Mouse (Mus musculus) heart, embryonic 13.5 days (tissue): ENCODE measurements around the gene Ifi211. TPM values are rescaled to one million over a fixed set of nuclear protein-coding genes. Genes with fewer than 3 reads are reported as not detected.
"Not testable (repeated sequence)": the region's sequence is repeated elsewhere in the genome, so short reads cannot be mapped to it uniquely, and the experiment has no call there.

Experiments
- ATAC-seq: fragments of 200-750 bp; cut with Nextera tagmentation; 2 replicates; pipeline ENCODE4 v1.8.0; 2017; ENCODE audit warnings: moderate TSS enrichment; ENCODE audit not compliant: insufficient number of reproducible peaks, low FRiP score, low TSS enrichment; ENCODE audit errors: extremely low read depth
- H3K27ac ChIP-seq: fragments of 300-500 bp; sonication (generic); replicated peaks from 2 replicates; pipeline ENCODE4 v1.5.1; 2015; ENCODE audit warnings: moderate library complexity, mild to moderate bottlenecking, inconsistent platforms
- H3K27me3 ChIP-seq: fragments of 300-500 bp; sonication (generic); replicated peaks from 2 replicates; pipeline ENCODE4 v1.6.1; 2015; ENCODE audit warnings: mild to moderate bottlenecking, inconsistent platforms
- H3K36me3 ChIP-seq: fragments of 300-500 bp; sonication (generic); 2 replicates; pipeline ENCODE4 v1.6.1; 2015; ENCODE audit warnings: mild to moderate bottlenecking, inconsistent platforms
- H3K4me1 ChIP-seq: fragments of 300-500 bp; sonication (generic); 2 replicates; pipeline ENCODE4 v1.6.1; 2015; ENCODE audit warnings: inconsistent platforms
- H3K4me2 ChIP-seq: fragments of 300-500 bp; sonication (generic); 2 replicates; pipeline ENCODE4 v1.6.1; 2015; ENCODE audit warnings: inconsistent platforms, mild to moderate bottlenecking, moderate library complexity
- H3K4me3 ChIP-seq: fragments of 300-500 bp; sonication (generic); 2 replicates; pipeline ENCODE4 v1.5.1; 2015; ENCODE audit warnings: moderate library complexity, mild to moderate bottlenecking, inconsistent platforms
- H3K9ac ChIP-seq: fragments of 300-500 bp; sonication (generic); 2 replicates; pipeline ENCODE4 v1.6.1; 2015; ENCODE audit warnings: inconsistent platforms, mild to moderate bottlenecking, moderate library complexity
- H3K9me3 ChIP-seq: fragments of 300-500 bp; sonication (generic); 2 replicates; pipeline ENCODE4 v1.6.1; 2016; ENCODE audit warnings: inconsistent platforms
- WGBS: fragments of 180-500 bp; shearing (Covaris S2); methylation state at CpG from one replicate; pipeline ENCODE4 v1.1.7; 2015; ENCODE audit warnings: mixed read lengths; 5-methylcytosine and 5-hydroxymethylcytosine counted together
- polyA plus RNA-seq: library from polyadenylated mRNA; unstranded; fragments of >200 nt; fragmentation: Nextera tagmentation; extraction: Ambion mirVana; gene quantifications from 2 replicates; pipeline ENCODE4 v1.2.1, GENCODE M21; 2015

Ifi211 gene
- polyA plus RNA-seq, result 3.6 and 3.9 TPM in 2 replicates

DNA sequence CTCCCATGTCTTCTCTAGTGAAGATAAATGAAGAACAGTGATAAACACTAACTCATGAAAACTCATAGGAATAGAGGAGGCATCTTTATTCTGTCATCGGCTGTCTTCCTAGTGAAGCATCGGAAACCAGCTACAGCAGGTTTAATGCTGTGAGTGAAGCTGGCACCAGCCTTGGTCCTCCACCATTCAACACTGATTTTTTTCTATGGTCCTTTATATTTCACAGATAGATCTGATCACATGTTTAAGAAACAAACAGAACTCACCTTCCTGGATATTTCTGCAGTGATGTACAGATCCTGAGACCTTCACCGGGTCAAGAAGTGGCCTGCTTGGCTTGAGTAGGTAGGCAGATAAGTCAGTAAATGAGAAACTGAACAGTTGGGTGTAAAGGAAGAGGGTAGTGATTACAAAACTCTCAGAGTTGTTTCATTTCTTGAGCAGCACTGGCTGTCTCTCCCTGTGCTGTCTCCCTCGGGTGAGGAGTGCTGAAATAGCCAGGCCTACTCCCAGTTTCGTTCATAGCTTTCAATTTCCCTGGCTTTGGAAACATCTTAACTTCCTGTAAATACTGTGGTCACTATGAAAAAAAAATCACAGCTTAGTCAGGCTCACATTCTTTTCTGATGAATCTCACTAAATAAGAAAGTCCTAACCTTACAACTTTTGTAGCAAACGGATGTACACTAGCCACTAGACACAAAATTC is at the start of gene Ifi211:
Gene Ifi211, minus strand, starts transcription at position 499 of the 708 bp plus-strand sequence.
- H3K27ac ChIP-seq, ATAC-seq, H3K27me3 ChIP-seq, H3K4me1 ChIP-seq, H3K36me3 ChIP-seq, H3K9ac ChIP-seq, H3K9me3 ChIP-seq, H3K4me3 ChIP-seq, H3K4me2 ChIP-seq: not testable (repeated sequence)
- WGBS, result 67% methylated on average over 6 of the region's 6 CpGs

DNA sequence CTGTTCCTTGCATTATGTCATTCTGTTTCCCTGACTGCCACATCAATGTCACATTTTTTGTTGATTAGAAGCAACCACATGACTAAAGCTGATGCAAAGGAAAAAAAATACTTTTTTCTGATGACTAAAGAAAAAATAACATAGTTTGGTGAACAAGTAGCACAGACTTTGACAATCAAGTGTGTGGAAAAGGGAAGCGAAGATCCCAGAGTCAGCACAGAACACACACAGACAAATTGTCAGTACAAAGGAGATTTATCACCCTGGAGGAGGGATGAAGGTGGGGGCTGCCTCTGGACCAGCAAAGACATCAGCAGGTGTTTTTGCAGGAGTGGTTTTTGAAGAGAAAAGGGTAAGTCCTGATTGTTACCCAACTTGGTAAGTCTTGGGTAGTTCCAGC is 48.6 kb upstream of the Ifi211 start:
- ATAC-seq, H3K27ac ChIP-seq, H3K9me3 ChIP-seq, H3K4me1 ChIP-seq, H3K9ac ChIP-seq, H3K4me2 ChIP-seq, H3K27me3 ChIP-seq, H3K4me3 ChIP-seq, H3K36me3 ChIP-seq: not testable (repeated sequence)
- WGBS, result 74% methylated on average over 1 of the region's 1 CpGs

DNA sequence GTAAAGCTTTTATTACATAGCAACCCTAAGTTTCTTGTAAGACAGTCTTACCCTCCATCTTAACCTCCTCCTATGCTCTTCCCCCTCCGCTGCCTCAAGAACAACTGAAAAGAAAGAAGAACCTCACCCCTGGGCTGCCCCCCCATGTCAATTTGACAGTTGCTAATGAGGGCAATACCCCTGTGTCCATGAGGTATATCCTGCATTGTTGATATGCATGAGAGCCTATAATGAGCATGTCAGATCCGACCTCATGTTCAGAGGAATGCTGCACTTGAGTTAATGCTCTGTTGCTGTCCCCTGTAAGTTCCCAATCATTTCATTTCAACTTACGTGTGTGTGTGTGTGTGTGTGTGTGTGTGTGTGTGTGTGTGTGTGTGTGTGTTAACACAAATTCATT is 47.2 kb upstream of the Ifi211 start:
- WGBS, result 48% methylated on average over 3 of the region's 3 CpGs
- not testable (repeated sequence) for H3K9ac ChIP-seq, H3K27me3 ChIP-seq, ATAC-seq, H3K9me3 ChIP-seq, H3K4me3 ChIP-seq, H3K4me1 ChIP-seq, H3K4me2 ChIP-seq, H3K36me3 ChIP-seq, H3K27ac ChIP-seq

DNA sequence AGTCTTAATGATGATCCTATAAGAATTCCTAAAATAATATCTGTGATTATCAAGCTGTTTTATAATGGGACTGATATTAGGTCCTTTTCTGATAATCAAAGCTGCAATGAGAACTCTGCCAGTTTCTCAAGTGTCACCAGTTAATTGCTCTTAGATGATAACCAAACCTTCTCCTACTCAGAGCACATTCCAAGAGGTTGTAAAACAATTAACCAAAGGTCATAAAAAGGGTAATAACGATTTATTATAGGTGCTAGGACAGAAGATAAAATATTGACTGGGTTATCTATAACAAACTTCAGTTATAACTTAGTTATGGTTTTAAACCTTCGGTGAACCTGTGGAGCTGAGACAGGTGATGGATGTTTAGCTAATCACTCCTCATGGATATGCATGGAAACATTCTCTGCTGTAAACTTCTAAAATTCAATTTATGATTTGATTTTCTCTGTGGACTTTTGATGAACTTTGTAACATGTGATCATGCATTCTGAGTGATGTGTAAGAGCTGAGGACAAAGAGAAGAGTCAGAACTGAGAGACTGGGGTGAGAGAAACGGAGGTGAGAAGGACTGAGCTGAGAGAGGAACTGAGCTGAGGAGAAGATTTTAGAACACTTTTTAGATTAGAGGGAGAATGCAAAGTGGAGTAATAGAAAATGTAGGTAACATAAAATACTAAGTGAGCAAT is 43.1 kb upstream of the Ifi211 start:
- not testable (repeated sequence) for H3K9ac ChIP-seq, H3K36me3 ChIP-seq, H3K4me3 ChIP-seq, H3K27ac ChIP-seq, ATAC-seq, H3K4me2 ChIP-seq, H3K4me1 ChIP-seq, H3K27me3 ChIP-seq, H3K9me3 ChIP-seq
- WGBS, result 58% methylated on average over 3 of the region's 3 CpGs

DNA sequence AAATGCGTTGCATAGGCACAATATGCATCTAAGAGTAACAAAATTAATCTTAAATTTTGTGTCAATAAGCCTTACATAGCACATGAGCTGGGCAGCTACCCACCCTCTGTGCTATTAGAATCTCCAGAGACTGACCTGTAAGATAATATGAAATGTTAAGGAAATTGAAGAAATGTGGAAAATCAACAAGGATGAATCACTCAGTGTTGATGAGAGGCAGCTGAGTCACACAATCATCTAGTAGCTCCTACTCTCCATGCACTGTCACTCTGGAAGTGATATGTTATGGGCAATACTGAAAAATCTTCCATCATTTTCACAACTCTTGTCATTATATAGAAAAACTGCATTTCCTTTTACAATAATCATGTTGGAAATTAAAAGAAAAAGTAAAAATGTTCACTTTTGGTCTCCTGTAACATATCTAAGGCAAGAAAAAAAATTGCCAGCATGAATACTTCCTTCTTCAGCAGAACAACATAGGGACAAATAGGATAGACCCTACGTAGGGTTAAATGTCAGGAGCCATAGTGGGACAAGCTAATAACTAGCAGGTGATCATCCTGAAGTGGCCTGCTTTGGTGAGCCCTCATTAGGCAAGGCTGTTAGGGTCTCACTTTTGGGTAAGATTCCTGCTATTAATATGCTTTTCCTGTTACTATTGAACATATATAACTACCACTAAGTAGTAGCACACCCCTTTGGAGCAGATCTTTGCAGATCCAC is 42.4 kb upstream of the Ifi211 start:
- no peak overlapping the region for H3K4me2 ChIP-seq
- no peak overlapping the region for H3K9ac ChIP-seq
- H3K27ac ChIP-seq, result no peak overlapping the region
- no peak overlapping the region for H3K4me3 ChIP-seq
- H3K36me3 ChIP-seq, result no peaks in the 10 kb centered on the region
- no peak for ATAC-seq
- no peaks in the 10 kb centered on the region for H3K9me3 ChIP-seq
- 81% methylated on average over 2 of the region's 2 CpGs for WGBS
- H3K4me1 ChIP-seq, result no peaks in the 10 kb centered on the region
- no peaks in the 10 kb centered on the region for H3K27me3 ChIP-seq

DNA sequence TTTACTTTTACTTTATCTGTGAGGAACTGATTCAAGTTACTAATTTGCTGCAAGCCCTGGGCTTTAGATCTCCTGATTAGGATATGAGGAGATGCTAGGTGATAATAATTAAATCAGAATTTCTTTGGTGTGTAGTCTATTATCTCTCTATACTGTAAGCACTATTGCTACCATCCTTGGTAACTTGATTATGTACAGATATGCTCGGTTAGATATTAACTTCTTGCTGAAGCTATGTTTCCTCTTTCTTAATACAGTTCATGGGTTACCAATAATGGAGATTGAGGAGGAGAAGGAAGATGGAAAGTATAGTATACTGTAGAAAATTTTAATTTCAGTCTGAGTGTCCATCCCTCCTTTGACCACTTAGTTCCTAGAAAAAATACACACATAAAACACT is 40.7 kb upstream of the Ifi211 start:
- Histone ChIP-seq H3K27me3 (no peaks in the 10 kb centered on the region), H3K36me3 (no peaks in the 10 kb centered on the region), H3K27ac (no peak overlapping the region), H3K4me3 (no peak overlapping the region), H3K9ac (no peak overlapping the region), H3K9me3 (no peaks in the 10 kb centered on the region), H3K4me2 (no peak overlapping the region), H3K4me1 (no peaks in the 10 kb centered on the region)
- 71% methylated on average over 1 of the region's 1 CpGs for WGBS
- no peak for ATAC-seq

DNA sequence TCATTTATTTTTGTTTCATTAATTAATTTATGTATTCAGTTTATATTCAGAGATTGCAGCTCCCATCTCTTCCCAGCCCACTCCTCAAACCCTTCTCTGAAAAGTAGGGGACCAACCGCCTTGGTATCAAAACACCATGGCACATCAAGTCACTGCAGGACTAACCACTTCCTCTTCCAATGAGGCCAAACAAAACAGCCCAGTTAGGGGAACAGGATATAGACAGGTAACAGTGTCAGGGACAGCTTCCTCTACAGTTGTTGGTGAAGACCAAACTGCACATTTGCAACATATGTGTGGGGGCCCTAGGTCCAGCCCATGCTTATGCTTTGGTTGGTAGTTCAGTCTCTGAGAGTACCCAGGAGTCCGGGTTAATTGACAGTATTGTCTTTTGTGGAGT is 36.2 kb upstream of the Ifi211 start:
- not testable (repeated sequence) for ATAC-seq, H3K4me3 ChIP-seq, H3K27me3 ChIP-seq, H3K36me3 ChIP-seq, H3K9me3 ChIP-seq, H3K27ac ChIP-seq, H3K4me2 ChIP-seq, H3K4me1 ChIP-seq, H3K9ac ChIP-seq
- 69% methylated on average over 2 of the region's 2 CpGs for WGBS

DNA sequence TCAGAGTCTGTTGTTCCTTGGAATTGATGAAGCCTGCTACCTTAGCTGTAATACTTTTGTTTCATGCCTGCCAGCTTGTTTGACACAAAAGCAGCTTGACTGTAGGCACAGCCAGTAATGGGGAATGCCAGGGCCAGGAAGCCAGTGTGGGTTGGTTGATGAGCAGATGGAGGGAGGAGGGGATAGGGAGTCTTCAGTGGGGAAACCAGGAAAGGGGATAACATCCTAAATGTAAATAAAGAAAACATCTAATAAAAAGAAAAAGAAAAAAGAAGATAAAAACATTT is 29.9 kb upstream of the Ifi211 start:
- H3K4me3 ChIP-seq, H3K4me2 ChIP-seq, H3K27ac ChIP-seq, H3K36me3 ChIP-seq, H3K4me1 ChIP-seq, ATAC-seq, H3K9ac ChIP-seq, H3K9me3 ChIP-seq, H3K27me3 ChIP-seq: not testable (repeated sequence)

DNA sequence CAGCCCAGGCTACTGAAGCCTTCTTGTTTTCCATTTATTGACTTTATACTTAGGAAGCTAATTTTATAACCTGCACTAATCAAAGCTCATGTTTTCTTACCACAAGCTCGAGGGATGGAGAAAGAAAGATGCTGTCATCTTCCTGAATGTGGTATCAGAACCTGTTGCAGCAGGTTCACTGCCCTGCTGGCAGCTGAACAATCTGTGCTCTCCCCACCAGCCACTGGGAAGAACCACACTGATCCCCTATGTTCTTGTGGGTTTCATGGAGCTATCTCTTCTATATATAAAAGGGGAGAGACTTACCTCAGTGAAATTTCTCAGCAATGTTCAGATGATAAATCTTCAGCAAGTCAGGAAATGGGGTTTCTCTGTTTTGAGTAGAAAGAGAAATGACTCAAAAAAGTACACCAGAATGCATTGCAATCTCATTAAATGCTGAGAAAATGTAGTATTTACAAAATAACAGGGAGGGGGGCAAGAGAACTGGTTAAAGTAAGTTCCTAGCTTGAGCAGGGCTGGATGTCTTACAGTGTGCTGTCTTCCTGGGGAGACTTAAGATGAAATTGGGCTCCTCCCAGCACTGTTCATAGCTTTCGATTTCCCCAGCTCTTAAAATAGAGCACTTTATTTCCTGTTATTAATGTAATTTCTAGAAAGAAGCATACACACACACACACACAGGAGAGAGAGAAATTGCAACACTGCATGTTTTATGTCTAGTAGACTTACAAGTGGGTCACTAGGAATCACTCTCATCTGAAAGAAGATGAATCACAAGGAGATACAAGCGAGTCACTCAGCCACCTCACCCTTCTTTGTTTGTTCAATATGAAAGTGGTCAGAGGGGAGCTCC is 29.3 kb upstream of the Ifi211 start, which contains the start of the genes Mndal and Ifi203:
Gene Mndal, minus strand, starts transcription at position 568 of the 856 bp plus-strand sequence.
Gene Ifi203, minus strand, starts transcription at position 749 of the 856 bp plus-strand sequence.
- WGBS, result 64% methylated on average over 3 of the region's 3 CpGs
- not testable (repeated sequence) for H3K27ac ChIP-seq, H3K27me3 ChIP-seq, H3K4me3 ChIP-seq, ATAC-seq, H3K9me3 ChIP-seq, H3K4me2 ChIP-seq, H3K36me3 ChIP-seq, H3K9ac ChIP-seq, H3K4me1 ChIP-seq

DNA sequence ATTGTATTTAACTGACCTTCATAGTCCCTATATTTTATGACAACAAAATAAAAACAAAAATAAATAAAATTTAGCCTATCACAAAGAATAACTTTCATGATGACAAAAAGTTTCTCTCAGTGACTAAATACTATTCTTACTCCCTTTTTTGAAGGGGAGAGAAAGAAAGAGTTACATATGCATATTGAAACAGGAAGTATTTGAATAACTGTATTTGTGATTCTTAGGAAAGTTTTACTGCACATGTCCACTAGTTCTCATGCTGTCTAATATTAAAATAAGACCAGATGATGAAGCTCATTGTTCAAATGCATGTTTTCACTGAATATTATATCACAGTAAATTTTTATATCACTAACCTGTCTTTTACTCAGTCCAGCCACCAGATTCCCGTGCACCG is 28.7 kb upstream of the Ifi211 start:
- 85% methylated on average over 2 of the region's 2 CpGs for WGBS

DNA sequence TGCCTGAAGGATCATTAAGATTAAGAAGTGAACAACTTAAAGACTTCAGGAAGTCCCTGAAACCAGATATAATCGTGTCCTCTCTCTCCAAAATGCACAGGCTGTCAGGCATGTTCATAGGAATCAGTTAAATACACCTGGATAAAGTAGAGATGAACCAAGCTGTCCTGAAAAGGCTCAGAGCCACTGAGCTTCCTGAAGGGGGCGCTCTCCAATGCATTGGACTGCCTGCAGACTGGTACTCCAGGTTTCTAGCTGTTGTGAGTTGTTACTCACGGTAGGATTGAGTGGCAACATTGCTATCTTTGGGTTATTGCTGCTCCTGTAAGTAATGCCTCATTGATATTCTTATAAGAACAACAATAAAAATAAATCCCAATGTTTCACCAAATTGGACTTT is 6.4 kb upstream of the Ifi211 start:
- 61% methylated on average over 2 of the region's 3 CpGs for WGBS
- not testable (repeated sequence) for H3K4me1 ChIP-seq, H3K27ac ChIP-seq, H3K9ac ChIP-seq, H3K9me3 ChIP-seq, H3K36me3 ChIP-seq, H3K27me3 ChIP-seq, H3K4me2 ChIP-seq, H3K4me3 ChIP-seq, ATAC-seq

More for the DNA sequence above, 28.7 kb upstream of the Ifi211 start:
- H3K4me3 ChIP-seq, H3K36me3 ChIP-seq, H3K9me3 ChIP-seq, H3K27ac ChIP-seq, H3K4me1 ChIP-seq, H3K27me3 ChIP-seq, ATAC-seq, H3K4me2 ChIP-seq, H3K9ac ChIP-seq: not testable (repeated sequence)
